Mouse (Mus musculus): ENCODE data around the gene Cenpo.

The Cenpo gene

DNA sequence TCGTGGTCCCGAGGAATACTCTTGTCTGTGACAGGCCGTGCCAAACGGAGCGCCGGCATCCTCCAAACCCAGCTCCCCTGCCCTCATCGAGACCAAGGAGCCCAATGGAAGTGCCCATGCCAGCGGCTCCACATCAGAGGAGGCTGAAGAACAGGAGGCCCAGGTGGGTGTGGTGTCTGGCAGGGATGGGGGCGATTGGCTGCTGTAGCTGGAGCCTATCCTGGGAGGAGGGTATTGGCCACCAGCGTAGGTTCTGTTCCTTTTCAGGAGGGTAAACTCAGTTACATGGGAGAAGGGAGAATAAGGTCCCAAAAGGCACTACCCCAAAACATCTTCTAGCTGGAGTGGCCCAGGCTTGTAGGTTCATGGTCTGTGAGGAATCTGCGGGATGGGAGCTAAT lies 34.8 kb downstream of the Cenpo start:
- in situ Hi-C loops (cut with MboI): no loop called here

DNA sequence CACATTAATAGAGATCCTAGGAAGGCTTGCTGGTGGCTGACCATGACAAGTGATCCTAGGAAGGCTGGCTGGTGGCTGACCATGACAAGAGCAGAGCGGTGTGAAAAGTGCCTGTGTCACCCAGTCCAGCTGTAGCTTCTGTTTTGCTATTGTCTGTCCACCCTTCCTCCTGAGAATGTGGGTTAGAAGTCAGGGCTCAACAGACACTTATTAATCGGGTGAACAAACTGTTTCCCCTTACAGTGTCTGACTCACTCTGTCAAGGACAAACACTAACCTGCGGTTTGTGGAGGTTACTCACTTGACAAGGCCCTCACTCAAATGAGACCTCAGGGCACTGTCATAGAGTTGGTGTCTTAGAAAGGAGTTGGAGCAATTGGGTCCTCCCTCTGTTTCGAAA lies 35.4 kb downstream of the Cenpo start:
- in situ Hi-C loops (cut with MboI): no loop called here

GRCm38 (mm10) chr12:4194643-4195042 lies 39.5 kb downstream of the Cenpo start:
- in situ Hi-C loops (cut with MboI): no loop called here

GRCm38 (mm10) chr12:4193025-4193740 lies 40.9 kb downstream of the Cenpo start:
- in situ Hi-C loops (cut with MboI): no loop called here

GRCm38 (mm10) chr12:4192514-4192913 lies 41.6 kb downstream of the Cenpo start:
- in situ Hi-C loops (cut with MboI): no loop called here

DNA sequence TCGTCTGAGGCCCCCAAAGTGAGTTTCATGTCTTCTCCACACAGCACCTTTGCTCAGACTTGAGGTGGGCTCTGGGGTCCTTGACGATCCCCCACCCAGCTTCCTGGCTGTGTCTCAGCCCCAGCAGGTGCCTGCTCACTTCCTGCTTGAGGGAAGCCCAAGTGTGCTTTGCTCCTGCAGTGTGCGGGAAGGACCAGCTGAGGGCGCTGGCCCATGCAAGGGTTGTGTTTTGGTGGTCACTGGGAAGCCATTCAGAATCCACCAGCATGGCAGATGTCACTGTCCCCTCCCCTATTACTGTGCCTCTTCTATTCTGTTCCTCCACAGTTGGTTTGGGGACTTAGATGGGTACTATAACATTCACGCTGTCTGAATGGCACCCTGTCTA lies 45.0 kb downstream of the Cenpo start:
- in situ Hi-C loops (cut with MboI): no loop called here

GRCm38 (mm10) chr12:4188171-4189059 lies 45.7 kb downstream of the Cenpo start:
- in situ Hi-C loops (cut with MboI): no loop called here

- in situ Hi-C loops (cut with MboI): no loop called here
These were observed 49.4 kb downstream of the Cenpo start for GRCm38 (mm10) chr12:4184648-4185047.

GRCm38 (mm10) chr12:4180507-4180906 lies 53.6 kb downstream of the Cenpo start:
- in situ Hi-C loops (cut with MboI): no loop called here

DNA sequence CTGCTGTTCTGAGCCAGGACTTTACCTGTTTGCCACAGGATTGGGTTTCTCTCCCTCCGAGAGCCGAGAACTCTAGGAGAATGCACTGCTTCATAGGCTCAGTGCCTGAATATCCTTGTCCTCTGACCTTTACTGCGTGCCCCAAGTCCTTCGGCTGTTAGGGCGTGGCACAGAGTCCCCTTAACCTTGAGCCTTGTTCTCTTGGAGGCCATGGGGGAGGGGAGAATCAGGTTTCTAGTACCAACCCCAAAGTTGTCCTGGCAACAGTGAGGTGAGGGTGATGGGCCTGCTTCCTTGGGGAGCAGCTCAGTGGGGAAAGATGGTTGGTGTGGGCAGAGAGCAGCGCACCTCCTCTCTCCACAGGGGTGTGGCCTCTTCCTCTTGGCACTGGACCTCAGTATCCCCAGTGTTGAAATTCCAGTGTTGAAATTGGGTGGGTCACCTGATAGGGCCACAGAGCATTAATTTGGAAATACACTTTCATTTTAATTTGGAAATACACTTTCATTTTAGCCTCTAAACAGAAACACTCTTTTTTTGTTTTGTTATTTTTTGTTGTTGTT lies 54.3 kb downstream of the Cenpo start:
- in situ Hi-C loops (cut with MboI): no loop called here

- in situ Hi-C loops (cut with MboI): no loop called here
These were observed 55.3 kb downstream of the Cenpo start for GRCm38 (mm10) chr12:4178839-4179238.

- in situ Hi-C loops (cut with MboI): no loop called here
These were observed 60.8 kb downstream of the Cenpo start for GRCm38 (mm10) chr12:4173108-4173790.

- in situ Hi-C loops (cut with MboI): no loop called here
These were observed 64.5 kb downstream of the Cenpo start for GRCm38 (mm10) chr12:4169622-4170021.

DNA sequence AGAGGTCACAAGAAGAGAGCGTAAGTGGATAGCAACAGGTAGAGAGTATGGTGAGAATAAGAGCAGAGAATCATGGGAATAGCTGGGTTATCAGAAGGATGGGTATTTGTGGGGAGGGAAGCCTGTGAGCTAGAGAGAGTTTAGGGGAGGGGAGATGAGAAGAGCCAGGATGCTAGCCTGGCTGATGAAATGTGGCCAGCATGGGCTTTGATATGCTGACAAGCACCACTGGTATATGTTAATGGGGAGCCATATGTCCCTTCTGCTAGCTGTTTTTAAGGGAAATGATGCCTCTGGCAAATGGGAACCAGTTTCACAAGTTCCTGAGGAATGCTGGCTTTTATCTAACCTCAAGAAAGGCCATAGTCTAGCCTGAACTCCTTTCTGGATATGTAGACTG lies 65.0 kb downstream of the Cenpo start:
- in situ Hi-C loops (cut with MboI): no loop called here

GRCm38 (mm10) chr12:4166970-4167369 lies 67.1 kb downstream of the Cenpo start:
- in situ Hi-C loops (cut with MboI): no loop called here

- in situ Hi-C loops (cut with MboI): no loop called here
These were observed 71.2 kb downstream of the Cenpo start for GRCm38 (mm10) chr12:4162886-4163285.

DNA sequence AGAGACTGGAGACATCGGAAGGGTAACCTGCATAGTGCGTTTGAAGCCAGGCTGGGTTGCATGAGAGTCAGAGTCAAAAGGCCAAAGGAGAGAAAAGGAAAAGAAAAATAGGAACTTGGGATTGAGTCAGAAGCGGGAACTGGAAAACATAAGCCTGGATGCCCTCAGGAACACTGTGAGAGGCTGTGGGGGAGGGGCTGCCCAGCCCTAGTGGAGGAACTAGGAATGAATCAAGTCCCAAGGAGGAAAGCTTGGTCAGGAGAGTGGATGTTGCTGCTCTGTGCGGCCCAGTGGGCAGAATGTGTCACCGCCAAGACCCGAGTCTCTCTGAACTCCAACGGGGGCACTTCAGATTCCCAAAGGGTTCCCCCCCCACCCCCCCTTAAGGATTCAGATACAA lies 73.8 kb downstream of the Cenpo start:
- in situ Hi-C loops (cut with MboI): no loop called here

DNA sequence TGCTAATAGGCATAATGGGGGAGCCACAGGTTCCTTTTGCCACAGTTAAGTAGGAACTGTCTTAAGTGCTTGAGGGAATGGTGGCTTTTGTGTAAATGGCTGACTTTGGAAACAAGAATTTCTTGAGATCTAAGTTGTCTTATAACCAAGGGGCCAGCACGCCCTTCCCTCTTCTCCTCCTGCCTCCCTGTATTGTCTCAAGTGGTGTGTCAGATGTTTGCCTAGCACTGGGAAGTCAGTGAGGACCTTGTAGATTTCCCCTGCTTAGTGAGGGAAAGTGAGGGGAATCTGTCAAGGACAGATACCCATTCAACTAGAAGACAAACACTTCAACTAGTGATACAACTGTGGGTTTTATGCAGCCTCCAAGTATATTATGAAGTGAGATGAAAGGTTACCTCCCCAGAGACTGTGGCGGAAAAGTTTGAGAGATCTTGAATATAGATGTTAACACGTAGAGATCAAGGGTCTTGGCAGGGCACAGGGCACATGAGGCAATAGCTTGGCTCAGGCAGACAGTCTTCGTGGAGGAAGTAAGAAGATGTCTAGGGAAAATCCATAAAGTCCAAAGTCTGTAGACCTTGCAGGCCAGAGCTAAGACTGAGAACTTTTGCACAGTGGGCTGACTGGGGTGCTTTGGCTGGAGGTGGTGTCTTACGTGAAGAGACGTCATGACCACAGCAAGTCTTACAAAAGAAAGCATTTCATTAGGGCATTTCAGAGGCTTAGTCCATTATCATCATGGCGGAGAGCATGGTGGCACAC lies 75.0 kb downstream of the Cenpo start:
- in situ Hi-C loops (cut with MboI): no loop called here

DNA sequence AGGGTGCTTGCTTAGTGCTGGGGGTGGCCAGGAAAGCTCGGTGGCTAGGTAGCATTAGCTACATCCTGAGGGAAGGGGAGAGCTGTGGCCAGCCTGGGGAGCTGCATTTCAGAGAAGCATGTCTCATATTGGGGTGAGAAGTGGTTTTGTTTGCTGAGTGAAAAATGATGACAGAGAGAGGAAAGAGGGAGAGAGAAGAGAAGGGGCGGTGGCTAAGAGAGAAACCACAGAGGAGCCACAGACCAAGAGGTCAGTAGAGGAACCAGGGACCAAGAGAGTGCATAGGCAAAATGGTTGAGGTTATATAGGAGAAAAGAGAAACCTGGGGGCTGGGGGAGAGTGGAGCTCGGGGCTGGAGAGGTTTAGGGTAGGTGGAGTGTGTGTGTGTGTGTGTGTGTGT lies 75.9 kb downstream of the Cenpo start:
- in situ Hi-C loops (cut with MboI): no loop called here

DNA sequence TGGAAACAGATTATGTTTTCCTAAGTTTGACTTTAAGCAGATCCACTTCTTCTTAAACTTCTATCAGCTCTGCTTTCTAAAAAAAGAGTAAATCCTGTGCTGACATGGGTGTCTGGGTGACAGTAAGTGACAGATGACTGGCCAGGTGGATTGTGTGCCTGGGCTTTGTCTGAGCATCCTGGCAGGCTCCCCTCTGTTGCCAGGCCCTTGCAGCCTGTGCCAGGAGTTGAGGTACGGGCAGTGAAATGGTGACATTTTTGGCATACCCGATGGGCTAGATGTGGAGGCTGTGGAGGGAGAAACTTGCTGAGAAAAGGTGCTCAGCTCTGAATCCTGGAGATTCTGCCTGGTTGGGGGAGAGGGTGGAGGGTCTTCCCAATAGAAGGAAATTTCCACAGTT lies 76.6 kb downstream of the Cenpo start:
- in situ Hi-C loops (cut with MboI): no loop called here

DNA sequence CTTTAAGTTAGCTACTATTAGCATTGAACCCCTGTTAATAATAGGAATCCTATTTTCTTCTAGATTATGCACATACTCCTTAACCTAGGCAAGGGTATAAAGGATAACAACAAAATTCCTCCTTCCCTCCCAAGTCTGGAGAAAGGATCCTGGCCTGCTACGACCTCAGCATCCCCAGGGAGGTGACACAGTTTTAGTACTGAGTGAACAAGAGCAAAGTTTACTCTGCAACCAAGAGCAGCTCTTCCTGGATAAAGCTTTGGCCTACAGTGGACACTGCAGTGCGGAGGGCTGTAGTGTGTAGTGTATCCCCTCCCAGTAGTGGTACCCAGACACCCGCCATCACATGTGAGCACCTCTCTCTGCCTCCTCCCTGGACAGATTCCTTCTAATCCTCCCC lies 82.1 kb downstream of the Cenpo start:
- in situ Hi-C loops (cut with MboI): no loop called here

GRCm38 (mm10) chr12:4150936-4151335 lies 83.2 kb downstream of the Cenpo start:
- in situ Hi-C loops (cut with MboI): no loop called here

Measured in mature B cell (primary cell).